Mouse (Mus musculus) limb, embryonic 10.5 days (tissue): ENCODE measurements at regions not wholly inside any gene's neighbourhood (a gene's known extent, or its start where the extent isn't known, plus 50 kb on each side); places are given as distances from the start of the nearest gene placed in this dataset.

Experiments used
- DNase-seq: peaks from one replicate; pipeline ENCODE4 v3.0.0-alpha.2; 2017; ENCODE audit warnings: low spot score
- H3K27ac ChIP-seq: fragments of 300-500 bp; sonication (generic); 2 replicates; pipeline ENCODE4 v1.5.1; 2016; ENCODE audit warnings: mild to moderate bottlenecking
- H3K27me3 ChIP-seq: fragments of 300-500 bp; sonication (generic); 2 replicates; pipeline ENCODE4 v1.6.1; 2016; ENCODE audit warnings: low read depth, mild to moderate bottlenecking; ENCODE audit not compliant: poor library complexity, severe bottlenecking
- H3K36me3 ChIP-seq: fragments of 300-500 bp; sonication (generic); 2 replicates; pipeline ENCODE4 v1.6.1; 2016; ENCODE audit warnings: mild to moderate bottlenecking, moderate library complexity
- H3K4me1 ChIP-seq: fragments of 300-500 bp; sonication (generic); 2 replicates; pipeline ENCODE4 v1.6.1; 2016
- H3K4me3 ChIP-seq: fragments of 300-500 bp; sonication (generic); 2 replicates; pipeline ENCODE4 v1.5.1; 2016; ENCODE audit warnings: mild to moderate bottlenecking, moderate library complexity
- H3K9me3 ChIP-seq: fragments of 300-500 bp; sonication (generic); replicated peaks from 2 replicates; pipeline ENCODE4 v1.6.1; 2016; ENCODE audit warnings: mild to moderate bottlenecking
- WGBS: fragments of 180-500 bp; shearing (Covaris S2); methylation state at CpG from one replicate; pipeline ENCODE4 v1.1.7; 2016; 5-methylcytosine and 5-hydroxymethylcytosine counted together

DNA sequence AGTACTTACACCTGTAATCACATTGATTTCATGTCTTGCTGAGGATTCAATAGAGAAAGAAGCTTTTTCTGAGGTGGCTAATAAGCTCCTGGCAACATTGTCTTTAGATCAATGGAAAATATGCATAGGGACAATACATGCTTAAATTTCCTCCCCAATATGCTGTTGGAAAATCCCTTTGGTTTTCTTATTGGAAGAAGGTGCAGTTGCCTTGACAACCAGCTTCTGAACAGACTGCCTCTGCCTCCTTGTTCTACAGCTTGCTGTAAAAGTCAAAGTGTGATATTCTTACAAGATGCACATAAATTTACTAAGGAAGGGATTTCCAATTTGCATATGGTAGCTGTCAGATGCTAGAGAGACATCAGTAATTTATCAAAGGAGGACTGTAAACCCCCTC, 585.4 kb upstream of the Nr5a2 start:
- no peak overlapping the region for H3K27ac ChIP-seq
- H3K4me1 ChIP-seq: peaks cover 6% of the 10 kb centered on the region; the same call in 1 of the 2 replicates
- no peak for DNase-seq
- no peaks in the 10 kb centered on the region for H3K36me3 ChIP-seq
- H3K27me3 ChIP-seq: no peaks in the 10 kb centered on the region
- H3K9me3 ChIP-seq: no peaks in the 10 kb centered on the region
- H3K4me3 ChIP-seq: no peak overlapping the region

GRCm38 (mm10) chr1:137543828-137544227, 583.6 kb upstream of the Nr5a2 start:
- H3K27ac ChIP-seq: no peak overlapping the region
- DNase-seq: no peak
- H3K4me1 ChIP-seq: peaks cover 23% of the 10 kb centered on the region
- no peak overlapping the region for H3K4me3 ChIP-seq
- WGBS: 97% methylated on average over 3 of the region's 3 CpGs
- H3K9me3 ChIP-seq: no peaks in the 10 kb centered on the region
- no peaks in the 10 kb centered on the region for H3K36me3 ChIP-seq
- no peaks in the 10 kb centered on the region for H3K27me3 ChIP-seq

DNA sequence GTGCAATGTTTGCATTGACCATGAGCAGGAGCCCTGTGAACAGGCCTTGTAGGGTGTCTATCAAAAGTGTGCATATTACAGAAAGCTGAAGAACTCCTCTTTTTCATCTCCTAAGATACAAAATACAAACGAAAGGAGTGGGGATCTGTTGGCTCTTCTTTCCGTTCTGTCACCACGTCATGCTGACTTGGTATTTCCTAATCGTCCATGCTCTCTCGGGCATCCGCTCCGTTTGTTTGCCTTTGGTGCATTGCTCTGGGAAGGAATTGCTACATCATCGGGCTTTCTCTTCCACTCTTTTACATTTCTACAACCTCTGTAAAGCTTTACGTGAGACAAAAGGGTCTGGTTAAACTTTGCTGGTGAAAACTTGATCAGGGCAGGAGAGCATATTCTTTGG, 581.2 kb upstream of the Nr5a2 start:
- no peak for DNase-seq
- H3K27me3 ChIP-seq: no peaks in the 10 kb centered on the region
- H3K36me3 ChIP-seq: no peaks in the 10 kb centered on the region
- no peak overlapping the region for H3K27ac ChIP-seq
- H3K4me3 ChIP-seq: no peak overlapping the region
- no peaks in the 10 kb centered on the region for H3K9me3 ChIP-seq
- 95% methylated on average over 9 of the region's 9 CpGs for WGBS
- peaks cover 23% of the 10 kb centered on the region for H3K4me1 ChIP-seq

DNA sequence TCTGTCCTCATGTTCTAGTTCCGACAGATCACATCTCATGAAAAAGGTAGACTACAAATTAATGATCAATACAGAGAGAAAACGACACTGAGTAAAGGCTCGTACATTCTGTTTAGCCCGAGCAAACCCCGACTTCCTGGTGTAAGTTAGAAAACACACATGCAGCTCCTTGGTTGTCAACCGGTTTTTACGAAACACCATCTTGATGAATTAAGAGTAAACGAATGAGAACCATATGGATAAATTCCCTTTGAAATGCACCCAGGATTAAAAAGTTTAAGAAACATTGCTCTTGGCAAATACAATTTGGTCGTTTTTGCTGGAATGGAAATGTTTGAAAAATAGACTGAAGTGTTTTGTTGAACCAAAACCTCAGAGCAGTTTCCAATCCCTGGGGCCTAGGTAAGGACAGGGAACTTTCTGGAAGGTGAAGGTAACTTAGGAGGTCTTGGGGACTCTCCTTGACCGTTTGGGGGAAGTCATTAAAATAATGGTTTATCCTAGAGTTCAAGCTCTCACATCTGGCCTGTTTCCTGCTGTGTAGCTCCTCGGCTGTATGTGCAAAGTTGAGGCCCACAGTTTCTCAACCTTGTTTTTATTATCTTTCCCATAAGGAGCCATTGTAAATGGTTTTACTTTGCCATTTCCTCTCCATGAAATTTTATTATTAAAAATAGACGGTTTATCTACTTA, 579.3 kb upstream of the Nr5a2 start:
- H3K4me1 ChIP-seq: peaks cover 23% of the 10 kb centered on the region
- no peaks in the 10 kb centered on the region for H3K27me3 ChIP-seq
- H3K27ac ChIP-seq: peak overlapping the region; percentile 73
- no peaks in the 10 kb centered on the region for H3K36me3 ChIP-seq
- no peaks in the 10 kb centered on the region for H3K9me3 ChIP-seq
- WGBS: 32% methylated on average over 12 of the region's 12 CpGs
- no peak overlapping the region for H3K4me3 ChIP-seq
- no peak for DNase-seq

DNA sequence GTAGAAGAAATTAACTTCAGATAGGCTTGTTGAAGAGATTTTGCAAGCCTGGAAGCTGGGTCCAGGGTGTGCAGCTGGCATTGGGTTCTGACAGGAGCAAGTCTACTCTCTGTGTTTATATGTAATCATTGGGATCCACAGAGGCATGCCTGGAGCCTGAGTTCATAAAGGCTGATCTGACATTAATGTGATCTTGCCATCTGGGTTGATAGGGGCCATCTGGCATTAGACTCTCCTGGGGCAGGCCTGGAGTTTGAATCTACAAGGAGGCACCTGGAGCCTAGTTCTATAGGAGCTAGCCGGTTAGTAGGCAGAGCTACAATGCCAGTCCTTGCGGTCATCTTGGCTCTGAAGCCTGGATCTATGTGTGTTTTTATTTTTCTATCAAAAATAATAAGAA, 554.5 kb upstream of the Nr5a2 start:
- Histone ChIP-seq H3K9me3 (no peaks in the 10 kb centered on the region), H3K4me1 (peaks cover 3% of the 10 kb centered on the region), H3K4me3 (no peak overlapping the region), H3K27me3 (no peaks in the 10 kb centered on the region), H3K27ac (no peak overlapping the region), H3K36me3 (no peaks in the 10 kb centered on the region)
- DNase-seq: no peak
- 96% methylated on average over 2 of the region's 2 CpGs for WGBS

GRCm38 (mm10) chr1:137503704-137504422, 543.6 kb upstream of the Nr5a2 start:
- Histone ChIP-seq H3K4me1 (peaks cover 4% of the 10 kb centered on the region), H3K36me3 (no peaks in the 10 kb centered on the region), H3K27me3 (no peaks in the 10 kb centered on the region), H3K9me3 (no peaks in the 10 kb centered on the region), H3K4me3 (no peak overlapping the region), H3K27ac (no peak overlapping the region)
- DNase-seq: no peak
- WGBS: 52% methylated on average over 8 of the region's 8 CpGs

- DNase-seq: no peak
- 78% methylated on average over 5 of the region's 5 CpGs for WGBS
- Histone ChIP-seq H3K4me3 (no peak overlapping the region), H3K9me3 (no peaks in the 10 kb centered on the region), H3K27ac (no peak overlapping the region), H3K36me3 (no peaks in the 10 kb centered on the region), H3K27me3 (no peaks in the 10 kb centered on the region), H3K4me1 (no peaks in the 10 kb centered on the region)
Observed at GRCm38 (mm10) chr1:137488226-137488625, 528.0 kb upstream of the Nr5a2 start.

DNA sequence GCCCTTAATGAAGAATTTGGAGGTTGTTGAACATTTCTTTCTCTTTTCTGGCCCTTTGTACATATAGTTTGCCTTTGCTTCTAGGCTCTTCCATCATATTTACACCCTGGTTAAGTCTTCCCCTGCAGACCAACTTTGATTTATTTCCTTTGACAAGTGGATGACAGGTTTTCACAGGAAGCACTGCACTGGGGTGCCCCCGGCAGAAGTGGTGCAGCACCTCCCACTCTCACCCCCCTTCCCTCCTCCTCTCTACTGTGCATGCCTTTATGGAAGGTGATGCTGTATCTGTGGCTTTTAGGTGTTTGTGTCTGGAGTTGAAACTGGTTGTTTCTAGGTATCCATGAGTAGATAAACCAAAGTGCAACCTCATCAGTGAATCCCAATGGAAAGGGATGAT, 518.2 kb upstream of the Nr5a2 start:
- Histone ChIP-seq H3K36me3 (no peaks in the 10 kb centered on the region), H3K27ac (no peak overlapping the region), H3K27me3 (no peaks in the 10 kb centered on the region), H3K4me3 (no peak overlapping the region), H3K4me1 (peaks cover 5% of the 10 kb centered on the region; the same call in 1 of the 2 replicates), H3K9me3 (no peaks in the 10 kb centered on the region)
- no peak for DNase-seq
- WGBS: 45% methylated on average over 1 of the region's 1 CpGs

DNA sequence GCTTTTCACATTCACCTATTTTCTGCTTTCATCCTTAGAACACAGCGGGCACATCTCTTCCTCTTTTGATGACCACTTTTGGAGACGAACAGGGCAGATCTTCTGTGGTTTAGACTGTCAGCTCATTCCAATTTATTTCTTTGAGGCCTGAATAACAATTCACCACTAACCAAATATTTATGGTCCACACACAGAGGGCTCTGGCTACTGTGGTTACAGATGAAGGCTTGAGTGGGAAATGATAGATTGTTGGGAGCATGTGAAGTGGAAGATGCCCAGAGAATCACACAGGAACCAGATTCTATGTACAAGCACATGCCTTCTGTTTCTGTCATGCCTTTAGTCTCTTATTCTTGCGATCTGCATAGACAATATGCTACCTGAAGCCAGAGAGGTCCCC, 517.0 kb upstream of the Nr5a2 start:
- H3K4me1 ChIP-seq: peaks cover 5% of the 10 kb centered on the region; the same call in 1 of the 2 replicates
- H3K9me3 ChIP-seq: no peaks in the 10 kb centered on the region
- no peaks in the 10 kb centered on the region for H3K27me3 ChIP-seq
- H3K36me3 ChIP-seq: no peaks in the 10 kb centered on the region
- H3K4me3 ChIP-seq: no peak overlapping the region
- DNase-seq: no peak
- no peak overlapping the region for H3K27ac ChIP-seq
- 89% methylated on average over 3 of the region's 3 CpGs for whole genome bisulfite sequencing

DNA sequence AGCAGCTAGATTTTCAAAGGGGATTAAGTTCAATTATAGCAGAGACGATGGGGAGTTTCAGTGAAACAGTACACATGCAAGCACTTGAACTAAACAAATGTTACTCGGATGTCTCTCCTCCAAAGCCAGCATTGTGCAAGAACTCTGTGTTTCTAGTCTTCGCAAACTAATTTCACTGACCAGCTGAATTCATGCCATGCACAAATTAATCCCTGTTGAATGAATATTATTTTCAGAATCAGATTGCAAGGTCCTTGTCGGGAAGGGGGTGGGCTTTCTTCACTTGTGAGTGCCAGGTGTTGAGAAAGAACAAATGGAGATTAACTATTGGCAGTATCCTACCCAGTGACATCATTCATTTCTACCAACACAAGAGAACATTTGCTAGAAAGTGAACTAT, 514.6 kb upstream of the Nr5a2 start:
- Histone ChIP-seq H3K27me3 (no peaks in the 10 kb centered on the region), H3K27ac (no peak overlapping the region), H3K4me1 (peaks cover 5% of the 10 kb centered on the region; the same call in 1 of the 2 replicates), H3K36me3 (no peaks in the 10 kb centered on the region), H3K4me3 (no peak overlapping the region), H3K9me3 (no peaks in the 10 kb centered on the region)
- WGBS: 86% methylated on average over 4 of the region's 4 CpGs
- DNase-seq: no peak

DNA sequence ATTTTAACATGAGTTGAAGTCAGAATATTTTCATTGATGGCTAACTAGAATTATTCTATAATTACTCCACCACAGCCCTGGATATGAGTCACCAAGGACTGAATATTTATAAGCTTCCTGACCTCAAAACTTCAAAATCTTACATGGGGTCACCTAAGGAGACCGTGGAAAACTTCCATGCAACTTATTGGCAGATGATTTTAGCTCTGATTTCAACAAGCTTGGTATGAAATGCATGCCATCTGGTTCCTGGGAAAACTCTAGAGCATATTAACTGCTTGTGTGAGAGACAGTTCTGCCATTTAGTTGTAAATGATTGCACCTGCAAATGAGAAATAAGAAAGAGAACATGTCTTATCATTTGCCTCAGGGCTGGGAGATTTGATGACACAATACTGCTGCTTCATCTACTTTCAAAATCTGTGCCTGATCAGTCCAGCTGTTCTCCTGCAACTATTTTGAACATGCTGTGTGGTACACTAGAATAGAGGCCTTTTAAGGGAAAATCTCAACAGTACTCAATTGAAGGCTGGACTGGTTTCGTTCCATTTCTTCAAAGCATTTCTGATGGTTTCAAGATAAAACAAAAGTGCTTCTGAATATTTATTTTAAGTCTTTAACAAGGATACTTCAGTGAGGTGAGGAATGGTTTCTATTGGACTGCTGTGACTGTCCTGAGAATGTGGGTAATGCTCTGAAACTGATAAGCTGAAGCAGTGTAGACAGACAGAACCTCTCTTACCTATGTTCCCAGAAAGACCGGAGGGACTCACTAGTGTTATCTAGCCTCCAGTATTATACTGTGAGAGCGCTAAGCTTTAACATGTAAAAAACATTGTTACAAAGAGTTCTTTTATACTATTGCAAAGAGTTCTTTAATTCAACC, 513.8 kb upstream of the Nr5a2 start:
- H3K4me3 ChIP-seq: no peak overlapping the region
- 89% methylated on average over 4 of the region's 4 CpGs for WGBS
- no peak for DNase-seq
- no peaks in the 10 kb centered on the region for H3K36me3 ChIP-seq
- H3K27me3 ChIP-seq: no peaks in the 10 kb centered on the region
- no peaks in the 10 kb centered on the region for H3K9me3 ChIP-seq
- H3K27ac ChIP-seq: no peak overlapping the region
- peaks cover 5% of the 10 kb centered on the region; the same call in 1 of the 2 replicates for H3K4me1 ChIP-seq

GRCm38 (mm10) chr1:137464971-137465370, 504.7 kb upstream of the Nr5a2 start:
- 95% methylated on average over 5 of the region's 5 CpGs for WGBS
- no peaks in the 10 kb centered on the region for H3K9me3 ChIP-seq
- DNase-seq: no peak
- H3K36me3 ChIP-seq: no peaks in the 10 kb centered on the region
- H3K4me3 ChIP-seq: no peak overlapping the region
- H3K4me1 ChIP-seq: peaks cover 3% of the 10 kb centered on the region; the same call in 1 of the 2 replicates
- H3K27ac ChIP-seq: no peak overlapping the region
- no peaks in the 10 kb centered on the region for H3K27me3 ChIP-seq

GRCm38 (mm10) chr1:137461189-137461588, 500.9 kb upstream of the Nr5a2 start:
- H3K36me3 ChIP-seq: no peaks in the 10 kb centered on the region
- H3K27ac ChIP-seq: no peak overlapping the region
- H3K27me3 ChIP-seq: no peaks in the 10 kb centered on the region
- H3K4me3 ChIP-seq: no peak overlapping the region
- WGBS: 58% methylated on average over 1 of the region's 1 CpGs
- peaks cover 3% of the 10 kb centered on the region; the same call in 1 of the 2 replicates for H3K4me1 ChIP-seq
- DNase-seq: no peak
- H3K9me3 ChIP-seq: no peaks in the 10 kb centered on the region
